Mouse (Mus musculus): ENCODE measurements around the gene Nmrk1. TPM values are rescaled to one million over a fixed set of nuclear protein-coding genes. Genes with fewer than 3 reads are reported as not detected.

The Nmrk1 gene
- polyA plus RNA-seq, 1 experiment from 2014 or later, result 10.0 TPM

GRCm38 (mm10) chr19:18619691-18620090 lies 12.1 kb upstream of the Nmrk1 start:
- 76% methylated on average over 1 of the region's 1 CpGs for WGBS
- Histone ChIP-seq H3K4me3 (no peak overlapping the region), H3K4me2 (no peak overlapping the region), H3K9me3 (no peaks in the 10 kb centered on the region), H3K27me3 (no peaks in the 10 kb centered on the region), H3K4me1 (replicated peaks) (no peaks in the 10 kb centered on the region), H3K36me3 (no peaks in the 10 kb centered on the region), H3K9ac (no peak overlapping the region), H3K27ac (replicated peaks) (no peak overlapping the region)
- ATAC-seq (ENCODE audit: low FRiP score, low read depth), result no peak

DNA sequence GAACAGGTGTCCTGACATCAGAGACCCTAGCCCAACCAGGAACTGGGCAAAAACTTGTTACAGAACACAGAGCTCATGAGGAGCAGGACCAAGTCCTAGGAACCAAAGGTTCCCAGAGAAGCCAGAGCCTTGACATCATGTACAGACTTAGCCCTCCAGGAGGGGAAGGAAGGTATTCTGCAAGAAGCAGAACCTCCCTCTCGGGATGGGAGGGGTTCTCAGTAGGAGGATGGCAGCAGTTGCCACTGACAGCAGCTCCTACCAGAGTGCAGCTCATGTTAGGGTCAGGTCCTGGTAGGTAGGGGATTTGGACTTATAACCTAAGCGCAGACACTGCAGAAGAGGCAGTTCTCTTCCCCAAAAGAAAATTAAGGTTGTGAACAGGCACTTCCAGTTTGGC lies 7.9 kb upstream of the Nmrk1 start:
- H3K9ac ChIP-seq, result no peak overlapping the region
- H3K27ac ChIP-seq (replicated peaks), result no peak overlapping the region
- 88% methylated on average over 2 of the region's 2 CpGs for WGBS
- H3K4me1 ChIP-seq (replicated peaks), result no peaks in the 10 kb centered on the region
- no peak for ATAC-seq (ENCODE audit: low FRiP score, low read depth)
- H3K4me3 ChIP-seq, result no peak overlapping the region
- no peaks in the 10 kb centered on the region for H3K9me3 ChIP-seq
- H3K27me3 ChIP-seq, result no peaks in the 10 kb centered on the region
- H3K4me2 ChIP-seq, result no peak overlapping the region
- no peaks in the 10 kb centered on the region for H3K36me3 ChIP-seq

- Histone ChIP-seq H3K4me1 (replicated peaks) (peaks cover 13% of the 10 kb centered on the region), H3K9me3 (no peaks in the 10 kb centered on the region), H3K27ac (replicated peaks) (no peak overlapping the region), H3K9ac (no peak overlapping the region), H3K27me3 (peaks cover 7% of the 10 kb centered on the region; the same call in 1 of the 2 replicates), H3K4me3 (0 out of 2 replicates have a peak overlapping the region, but pooled peaks have one; percentile 68), H3K36me3 (no peaks in the 10 kb centered on the region), H3K4me2 (peak overlapping the region; percentile 88; the same call in 1 of the 2 replicates)
- ATAC-seq (ENCODE audit: low FRiP score, low read depth), result no peak
- WGBS, result 52% methylated on average over 1 of the region's 1 CpGs
Measured at GRCm38 (mm10) chr19:18629589-18629988, 2.2 kb upstream of the Nmrk1 start.

DNA sequence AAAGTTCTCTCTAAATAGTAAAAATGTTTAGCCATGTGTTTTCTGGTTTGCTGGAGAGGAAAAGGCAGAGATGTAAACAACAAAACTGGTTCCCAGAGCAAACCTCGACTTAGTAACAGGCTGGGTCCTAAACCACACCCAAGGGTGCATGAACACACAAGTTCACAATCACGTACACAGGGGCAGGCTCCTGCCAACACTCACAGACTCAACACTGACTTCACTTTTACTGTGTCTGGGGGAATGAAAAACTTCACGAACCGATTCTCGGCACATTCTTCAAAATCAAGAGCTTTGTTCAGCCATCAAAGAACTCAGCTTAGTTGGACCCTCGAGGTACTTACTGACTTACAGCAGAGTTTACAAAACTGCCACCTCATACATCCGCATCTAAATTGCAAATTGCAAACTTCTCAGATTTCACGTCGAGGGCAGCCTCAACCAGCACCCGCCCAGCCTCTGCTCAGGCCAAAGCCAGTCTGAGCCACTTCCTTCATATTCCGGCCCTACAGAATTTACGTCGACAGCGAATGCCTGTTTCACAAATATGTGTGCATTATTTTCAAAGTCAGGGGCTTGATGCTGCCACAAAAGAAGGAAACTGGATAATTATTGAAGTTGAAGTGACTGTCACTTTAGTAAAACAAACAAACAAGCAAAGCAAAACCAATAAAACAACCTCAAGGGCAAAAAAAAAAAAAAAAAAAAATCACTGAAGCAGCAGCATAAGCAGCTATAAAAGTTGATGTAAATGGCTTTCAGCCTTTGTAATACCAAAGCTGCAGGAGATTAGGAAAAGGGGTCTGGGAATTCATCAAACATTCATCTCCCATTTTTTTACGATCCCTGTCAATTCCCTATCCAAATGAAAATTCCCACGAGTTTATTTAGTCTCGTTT lies 1.3 kb upstream of the Nmrk1 start:
- H3K4me1 ChIP-seq (replicated peaks), result peaks cover 13% of the 10 kb centered on the region
- H3K36me3 ChIP-seq, result no peaks in the 10 kb centered on the region
- peaks cover 7% of the 10 kb centered on the region; the same call in 1 of the 2 replicates for H3K27me3 ChIP-seq
- no peaks in the 10 kb centered on the region for H3K9me3 ChIP-seq
- peak overlapping the region; percentile 68 for H3K4me3 ChIP-seq
- ATAC-seq (ENCODE audit: low FRiP score, low read depth), result no peak
- no peak overlapping the region for H3K27ac ChIP-seq (replicated peaks)
- H3K9ac ChIP-seq, result no peak overlapping the region; the same call in 1 of the 2 replicates
- peak overlapping the region; percentile 88 for H3K4me2 ChIP-seq
- WGBS, result 12% methylated on average over 17 of the region's 17 CpGs

DNA sequence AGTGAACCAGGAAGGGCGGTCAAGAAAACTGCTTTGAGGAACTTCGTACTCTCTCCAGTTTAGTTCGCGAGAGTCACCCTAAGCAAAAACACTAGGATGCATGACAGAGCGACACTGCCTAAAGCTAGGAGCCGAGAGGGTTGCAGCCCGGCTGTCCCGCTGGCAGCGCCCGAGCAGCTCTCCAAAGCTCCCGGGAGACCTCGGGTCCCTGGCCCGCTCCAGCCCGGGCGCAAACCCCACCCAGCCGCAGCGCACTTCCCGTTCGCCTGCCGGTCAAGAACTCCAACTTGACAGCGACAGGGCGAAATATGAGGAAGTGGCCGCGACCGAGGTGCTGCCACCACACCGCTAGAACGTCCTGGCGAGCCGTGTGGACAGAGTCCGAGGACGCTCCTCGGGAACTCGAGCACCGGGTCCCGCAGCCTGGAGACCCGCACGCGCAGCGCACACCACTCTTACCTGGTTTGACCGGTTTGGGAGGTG lies 548 bp upstream of the Nmrk1 start:
- Histone ChIP-seq H3K36me3 (no peaks in the 10 kb centered on the region), H3K4me3 (peak overlapping the region; percentile 68), H3K4me1 (replicated peaks) (peaks cover 13% of the 10 kb centered on the region), H3K27me3 (peaks cover 7% of the 10 kb centered on the region; the same call in 1 of the 2 replicates), H3K9ac (peak overlapping the region; percentile 51), H3K4me2 (peak overlapping the region; percentile 88), H3K9me3 (no peaks in the 10 kb centered on the region), H3K27ac (replicated peaks) (peak overlapping the region; percentile 56)
- ATAC-seq (ENCODE audit: low FRiP score, low read depth), result no peak; the same call in 1 of the 2 replicates
- under 1% methylated on average over 40 of the region's 40 CpGs for WGBS

DNA sequence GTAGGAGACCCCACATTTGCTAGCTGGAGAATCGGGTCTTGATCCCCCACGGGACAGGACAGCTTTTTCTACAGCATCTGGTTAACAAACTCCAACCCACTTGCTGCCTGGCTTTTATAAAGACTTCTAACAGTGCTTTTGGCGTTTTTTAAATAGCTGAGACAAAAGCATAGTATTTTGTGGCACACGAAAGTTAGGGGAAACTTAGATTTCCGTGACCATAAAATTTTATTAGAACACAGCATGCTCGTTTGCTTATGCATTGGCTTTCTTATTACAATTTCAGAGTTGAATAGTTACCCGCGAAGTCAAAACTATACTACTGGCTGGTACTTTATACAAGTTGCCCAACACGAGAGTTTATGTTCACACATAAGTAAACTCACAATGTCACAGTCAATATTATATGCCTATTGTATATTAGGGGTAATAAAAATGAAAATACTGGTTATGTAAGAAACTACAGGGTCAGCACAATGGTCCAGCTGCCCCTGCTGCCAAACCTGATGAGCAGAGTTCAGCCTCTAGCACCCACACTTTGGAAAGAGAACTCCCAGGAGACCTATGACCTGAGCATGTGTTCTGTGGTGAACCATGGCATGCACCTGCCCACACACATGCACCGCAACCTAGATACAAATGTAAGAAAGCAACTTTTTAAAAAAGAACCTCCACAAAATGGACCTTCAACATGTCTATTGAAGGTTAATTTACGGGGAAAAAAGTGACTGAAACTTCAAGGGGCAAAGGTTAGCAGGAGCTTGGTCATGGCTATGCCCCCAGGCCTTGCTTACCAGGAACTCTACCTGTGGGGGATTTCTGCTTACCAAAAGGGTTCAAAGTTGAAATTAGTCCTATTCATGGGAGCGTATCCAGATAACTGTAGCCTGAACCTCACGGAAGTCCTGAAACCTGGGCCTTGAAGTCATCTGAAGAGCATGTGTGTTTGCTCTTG lies 758 bp downstream of the Nmrk1 start:
- H3K4me3 ChIP-seq, result peak overlapping the region; percentile 68
- no peak for ATAC-seq (ENCODE audit: low FRiP score, low read depth)
- H3K4me1 ChIP-seq (replicated peaks), result peaks cover 13% of the 10 kb centered on the region
- peak overlapping the region; percentile 51 for H3K9ac ChIP-seq
- H3K27ac ChIP-seq (replicated peaks), result no peak overlapping the region
- H3K36me3 ChIP-seq, result no peaks in the 10 kb centered on the region
- no peaks in the 10 kb centered on the region for H3K9me3 ChIP-seq
- peaks cover 7% of the 10 kb centered on the region; the same call in 1 of the 2 replicates for H3K27me3 ChIP-seq
- peak overlapping the region; percentile 88 for H3K4me2 ChIP-seq
- WGBS, result 64% methylated on average over 13 of the region's 13 CpGs

- WGBS, result 89% methylated on average over 5 of the region's 5 CpGs
- Histone ChIP-seq H3K27me3 (no peaks in the 10 kb centered on the region), H3K9me3 (no peaks in the 10 kb centered on the region), H3K36me3 (no peaks in the 10 kb centered on the region), H3K4me3 (no peak overlapping the region), H3K9ac (no peak overlapping the region), H3K4me1 (replicated peaks) (no peaks in the 10 kb centered on the region), H3K4me2 (no peak overlapping the region), H3K27ac (replicated peaks) (no peak overlapping the region)
- ATAC-seq (ENCODE audit: low FRiP score, low read depth), result no peak
Measured at GRCm38 (mm10) chr19:18637954-18638353, 6.2 kb downstream of the Nmrk1 start.

- no peak overlapping the region for H3K27ac ChIP-seq (replicated peaks)
- no peaks in the 10 kb centered on the region for H3K9me3 ChIP-seq
- no peaks in the 10 kb centered on the region for H3K36me3 ChIP-seq
- 61% methylated on average over 5 of the region's 5 CpGs for WGBS
- H3K4me3 ChIP-seq, result no peak overlapping the region
- H3K4me1 ChIP-seq (replicated peaks), result no peaks in the 10 kb centered on the region
- no peak overlapping the region for H3K9ac ChIP-seq
- H3K27me3 ChIP-seq, result no peaks in the 10 kb centered on the region
- no peak for ATAC-seq (ENCODE audit: low FRiP score, low read depth)
- no peak overlapping the region for H3K4me2 ChIP-seq
Measured at GRCm38 (mm10) chr19:18638949-18639348, 7.2 kb downstream of the Nmrk1 start.

DNA sequence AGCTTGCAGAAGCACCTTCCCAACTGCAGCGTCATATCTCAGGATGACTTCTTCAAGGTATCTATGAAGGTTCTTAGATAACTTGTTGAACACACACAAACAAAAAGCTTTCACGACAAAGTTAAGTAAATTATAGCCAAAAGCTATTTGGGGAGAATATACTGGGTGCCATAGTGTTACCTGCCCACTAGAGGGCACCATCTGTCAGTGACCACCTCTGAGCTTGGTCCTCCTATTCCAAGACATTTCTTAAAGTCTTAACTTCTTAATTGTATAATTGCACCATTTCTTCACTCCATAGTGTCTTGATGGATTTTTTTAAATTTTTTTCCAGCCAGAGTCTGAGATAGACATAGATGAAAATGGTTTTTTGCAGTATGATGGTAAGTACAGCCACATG lies 7.8 kb downstream of the Nmrk1 start:
- Histone ChIP-seq H3K27me3 (no peaks in the 10 kb centered on the region), H3K36me3 (no peaks in the 10 kb centered on the region)
- WGBS, result 39% methylated on average over 2 of the region's 2 CpGs

GRCm38 (mm10) chr19:18641001-18641400 lies 9.3 kb downstream of the Nmrk1 start:
- ATAC-seq (ENCODE audit: low FRiP score, low read depth), result no peak
- WGBS, result 82% methylated on average over 4 of the region's 4 CpGs
- no peak overlapping the region for H3K4me3 ChIP-seq
- no peaks in the 10 kb centered on the region for H3K4me1 ChIP-seq (replicated peaks)
- H3K9ac ChIP-seq, result no peak overlapping the region
- H3K9me3 ChIP-seq, result no peaks in the 10 kb centered on the region
- no peak overlapping the region for H3K27ac ChIP-seq (replicated peaks)
- H3K4me2 ChIP-seq, result no peak overlapping the region
- no peaks in the 10 kb centered on the region for H3K36me3 ChIP-seq
- no peaks in the 10 kb centered on the region for H3K27me3 ChIP-seq

More for the DNA sequence above, 7.8 kb downstream of the Nmrk1 start:
- Histone ChIP-seq H3K4me2 (no peak overlapping the region), H3K27ac (replicated peaks) (no peak overlapping the region), H3K4me3 (no peak overlapping the region), H3K9me3 (no peaks in the 10 kb centered on the region), H3K9ac (no peak overlapping the region), H3K4me1 (replicated peaks) (no peaks in the 10 kb centered on the region)
- ATAC-seq (ENCODE audit: low FRiP score, low read depth), result no peak

GRCm38 (mm10) chr19:18643411-18643810 lies 11.7 kb downstream of the Nmrk1 start:
- no peak overlapping the region for H3K4me2 ChIP-seq
- H3K36me3 ChIP-seq, result no peaks in the 10 kb centered on the region
- H3K9me3 ChIP-seq, result no peaks in the 10 kb centered on the region
- ATAC-seq (ENCODE audit: low FRiP score, low read depth), result no peak
- no peaks in the 10 kb centered on the region for H3K4me1 ChIP-seq (replicated peaks)
- no peak overlapping the region for H3K9ac ChIP-seq
- H3K27ac ChIP-seq (replicated peaks), result no peak overlapping the region
- 52% methylated on average over 4 of the region's 4 CpGs for WGBS
- H3K27me3 ChIP-seq, result no peaks in the 10 kb centered on the region
- H3K4me3 ChIP-seq, result no peak overlapping the region
